Mouse (Mus musculus) intestine, embryonic 14.5 days (tissue): ENCODE measurements around the gene Nsun2. TPM values are rescaled to one million over a fixed set of nuclear protein-coding genes. Genes with fewer than 3 reads are reported as not detected.
"Not testable (repeated sequence)": the region's sequence is repeated elsewhere in the genome, so short reads cannot be mapped to it uniquely, and the experiment has no call there.

Experiments
- ATAC-seq: fragments of 200-750 bp; cut with Nextera tagmentation; replicated peaks from 2 replicates; pipeline ENCODE4 v1.8.0; 2017; ENCODE audit warnings: low read depth, moderate number of reproducible peaks, moderate TSS enrichment, moderate library complexity; ENCODE audit not compliant: low FRiP score, low TSS enrichment
- DNase-seq: peaks from one replicate; pipeline ENCODE4 v3.0.0-alpha.2; 2018; ENCODE audit warnings: low spot score
- H3K27ac ChIP-seq: fragments of 300-500 bp; sonication (generic); 2 replicates; pipeline ENCODE4 v1.5.1; 2014; ENCODE audit warnings: low read depth, mild to moderate bottlenecking, control low read depth
- H3K27me3 ChIP-seq: fragments of 300-500 bp; sonication (generic); replicated peaks from 2 replicates; pipeline ENCODE4 v1.6.1; 2014; ENCODE audit warnings: low read length, control low read depth; ENCODE audit not compliant: control insufficient read depth, insufficient read depth
- H3K36me3 ChIP-seq: fragments of 300-500 bp; sonication (generic); 2 replicates; pipeline ENCODE4 v1.6.1; 2014; ENCODE audit warnings: low read length, control low read depth; ENCODE audit not compliant: control insufficient read depth, insufficient read depth
- H3K4me1 ChIP-seq: fragments of 300-500 bp; sonication (generic); replicated peaks from 2 replicates; pipeline ENCODE4 v1.6.1; 2014; ENCODE audit warnings: low read length, control low read depth, mixed read lengths; ENCODE audit not compliant: control insufficient read depth, insufficient read depth
- H3K4me2 ChIP-seq: fragments of 300-500 bp; sonication (generic); 2 replicates; pipeline ENCODE4 v1.6.1; 2014; ENCODE audit warnings: low read length
- H3K4me3 ChIP-seq: fragments of 300-500 bp; sonication (generic); 2 replicates; pipeline ENCODE4 v1.5.1; 2014; ENCODE audit warnings: low read depth, low read length, control low read depth, mixed read lengths
- H3K9ac ChIP-seq: fragments of 300-500 bp; sonication (generic); 2 replicates; pipeline ENCODE4 v1.6.1; 2014; ENCODE audit warnings: mild to moderate bottlenecking, low read length
- H3K9me3 ChIP-seq: fragments of 300-500 bp; sonication (generic); 2 replicates; pipeline ENCODE4 v1.6.1; 2016; ENCODE audit warnings: low read length, control low read depth; ENCODE audit not compliant: control insufficient read depth
- WGBS: fragments of 180-500 bp; shearing (Covaris S2); extraction: QIAGEN DNeasy Blood & Tissue Kit; methylation state at CpG from one replicate; pipeline ENCODE4 v1.1.7; 2014; 5-methylcytosine and 5-hydroxymethylcytosine counted together
- polyA plus RNA-seq: library from polyadenylated mRNA; unstranded; fragments of >200 nt; fragmentation: Nextera tagmentation; extraction: Ambion mirVana; gene quantifications from 2 replicates; pipeline ENCODE4 v1.2.1, GENCODE M21; 2014

The Nsun2 gene
- polyA plus RNA-seq, 1 experiment from 2014 or later: 141 TPM

GRCm38 (mm10) chr13:69633988-69634387, 100.4 kb downstream of the Nsun2 start:
- Histone ChIP-seq H3K27me3 (no peaks in the 10 kb centered on the region), H3K36me3 (peaks cover 98% of the 10 kb centered on the region), H3K27ac (no peak overlapping the region), H3K9ac (no peak overlapping the region), H3K9me3 (no peaks in the 10 kb centered on the region), H3K4me3 (no peak overlapping the region), H3K4me1 (no peaks in the 10 kb centered on the region), H3K4me2 (no peak overlapping the region)
- no peak for ATAC-seq
- WGBS: 89% methylated on average over 2 of the region's 2 CpGs
- DNase-seq: no peak

GRCm38 (mm10) chr13:69635836-69636235, 102.3 kb downstream of the Nsun2 start:
- WGBS: 93% methylated on average over 7 of the region's 7 CpGs
- H3K4me1 ChIP-seq, H3K27me3 ChIP-seq, H3K4me3 ChIP-seq, DNase-seq, H3K9ac ChIP-seq, ATAC-seq, H3K4me2 ChIP-seq, H3K9me3 ChIP-seq, H3K27ac ChIP-seq: not testable (repeated sequence)
- H3K36me3 ChIP-seq: peaks cover 93% of the 10 kb centered on the region

DNA sequence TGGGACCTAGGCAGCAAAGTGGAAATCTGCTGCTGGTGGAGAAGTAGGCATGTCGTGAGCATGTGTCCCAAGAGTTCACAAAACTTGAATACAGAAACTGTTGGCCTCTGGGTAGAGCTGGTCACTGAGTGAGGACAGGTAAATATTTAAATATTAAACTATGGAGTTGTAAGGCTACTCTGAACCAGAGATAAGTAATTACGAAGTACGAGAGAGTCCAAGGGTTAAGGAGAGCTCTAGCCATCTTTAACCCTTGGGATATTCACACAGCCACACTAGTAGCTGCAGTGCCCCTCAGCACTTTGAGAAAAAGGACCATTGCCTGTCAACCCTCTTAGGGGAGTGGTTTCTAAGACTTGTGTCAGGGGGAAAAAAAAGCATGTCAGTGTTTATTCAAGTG, 102.8 kb downstream of the Nsun2 start:
- H3K4me3 ChIP-seq: no peak overlapping the region
- H3K36me3 ChIP-seq: peaks cover 87% of the 10 kb centered on the region
- no peaks in the 10 kb centered on the region for H3K9me3 ChIP-seq
- ATAC-seq: no peak
- no peak for DNase-seq
- no peak overlapping the region for H3K27ac ChIP-seq
- no peaks in the 10 kb centered on the region for H3K27me3 ChIP-seq
- H3K4me2 ChIP-seq: no peak overlapping the region
- WGBS: 79% methylated on average over 3 of the region's 3 CpGs
- H3K9ac ChIP-seq: no peak overlapping the region
- no peaks in the 10 kb centered on the region for H3K4me1 ChIP-seq

DNA sequence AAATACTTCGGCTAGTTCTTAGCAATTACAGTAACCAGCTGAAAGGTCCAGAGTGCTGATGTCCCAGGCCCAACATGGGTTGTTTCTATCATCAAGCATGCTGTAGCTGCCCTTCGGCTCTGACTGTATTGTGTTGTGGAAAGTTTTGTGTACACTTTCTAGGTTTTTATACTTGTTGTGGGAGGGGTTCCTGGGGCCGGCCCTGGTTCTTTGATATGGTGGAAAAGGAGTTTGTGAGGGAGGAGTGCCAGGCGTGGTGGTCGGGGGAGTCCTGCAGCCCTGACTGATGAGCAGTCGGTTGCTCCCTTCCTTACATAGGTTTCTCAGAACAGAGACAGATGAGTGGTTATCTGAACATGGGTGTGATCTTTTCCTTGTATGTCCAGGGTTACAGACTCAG, 103.3 kb downstream of the Nsun2 start:
- H3K4me1 ChIP-seq: no peaks in the 10 kb centered on the region
- H3K9ac ChIP-seq: no peak overlapping the region
- no peak overlapping the region for H3K4me2 ChIP-seq
- peaks cover 83% of the 10 kb centered on the region for H3K36me3 ChIP-seq
- H3K9me3 ChIP-seq: no peaks in the 10 kb centered on the region
- H3K4me3 ChIP-seq: no peak overlapping the region
- H3K27me3 ChIP-seq: no peaks in the 10 kb centered on the region
- DNase-seq (no peak), ATAC-seq (no peak)
- WGBS: 81% methylated on average over 6 of the region's 6 CpGs
- no peak overlapping the region for H3K27ac ChIP-seq

DNA sequence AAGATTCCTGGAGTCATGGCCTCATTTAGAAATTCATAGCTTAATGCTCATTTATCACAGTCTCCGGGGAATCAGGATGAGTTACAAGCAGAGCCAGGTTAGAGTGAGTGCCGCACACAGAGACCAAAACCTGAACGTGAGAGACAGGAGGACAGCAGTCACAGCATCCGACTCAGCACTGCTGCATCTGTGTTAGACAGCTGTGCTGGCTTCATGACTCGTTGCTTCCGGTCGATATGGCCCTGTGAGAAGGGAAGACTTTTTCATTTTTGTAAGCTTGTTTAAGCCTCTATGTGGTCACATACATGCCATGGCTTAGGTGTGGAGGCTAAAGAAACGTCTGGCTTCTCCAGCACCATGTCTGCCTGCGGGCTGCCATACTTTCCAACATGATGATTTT, 104.1 kb downstream of the Nsun2 start:
- Histone ChIP-seq H3K36me3 (peaks cover 74% of the 10 kb centered on the region), H3K4me3 (no peak overlapping the region), H3K4me2 (no peak overlapping the region), H3K9ac (no peak overlapping the region), H3K9me3 (no peaks in the 10 kb centered on the region), H3K27me3 (no peaks in the 10 kb centered on the region), H3K27ac (no peak overlapping the region), H3K4me1 (no peaks in the 10 kb centered on the region)
- DNase-seq (no peak), ATAC-seq (no peak)
- 88% methylated on average over 9 of the region's 9 CpGs for WGBS

DNA sequence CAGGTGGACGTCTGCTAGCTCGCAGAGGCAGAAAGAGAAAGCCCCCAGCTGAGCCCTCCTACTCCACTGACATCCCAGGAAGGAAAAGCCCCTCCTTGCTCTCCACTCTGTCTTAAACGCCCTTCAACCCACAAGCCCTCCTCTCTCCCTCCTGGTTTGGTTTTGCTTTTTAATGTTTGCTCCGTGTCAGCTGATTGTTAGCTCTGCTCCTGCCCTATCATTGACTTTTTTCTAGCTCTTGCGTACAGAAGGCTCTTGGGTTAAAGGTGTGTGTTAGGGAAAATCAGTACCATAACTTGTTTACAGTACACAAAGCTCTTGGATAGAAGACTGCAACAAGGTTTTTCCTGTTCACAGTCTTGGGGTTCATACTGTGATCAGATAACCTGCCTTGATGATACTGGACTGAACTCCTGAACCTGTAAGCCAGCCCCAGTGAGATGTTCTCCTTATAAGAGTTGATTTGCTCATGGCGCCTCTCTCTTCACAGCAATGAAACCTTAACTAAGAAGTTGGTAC, 104.6 kb downstream of the Nsun2 start:
- H3K4me2 ChIP-seq: no peak overlapping the region
- no peaks in the 10 kb centered on the region for H3K4me1 ChIP-seq
- DNase-seq (no peak), ATAC-seq (no peak)
- WGBS: 82% methylated on average over 6 of the region's 6 CpGs
- H3K36me3 ChIP-seq: peaks cover 71% of the 10 kb centered on the region
- no peak overlapping the region for H3K27ac ChIP-seq
- H3K4me3 ChIP-seq: no peak overlapping the region
- no peak overlapping the region for H3K9ac ChIP-seq
- no peaks in the 10 kb centered on the region for H3K27me3 ChIP-seq
- no peaks in the 10 kb centered on the region for H3K9me3 ChIP-seq

GRCm38 (mm10) chr13:69639251-69639650, 105.7 kb downstream of the Nsun2 start:
- DNase-seq (no peak), ATAC-seq (no peak)
- H3K9me3 ChIP-seq: no peaks in the 10 kb centered on the region
- WGBS: 94% methylated on average over 5 of the region's 5 CpGs
- H3K4me1 ChIP-seq: no peaks in the 10 kb centered on the region
- H3K27ac ChIP-seq: no peak overlapping the region
- peaks cover 60% of the 10 kb centered on the region for H3K36me3 ChIP-seq
- H3K4me3 ChIP-seq: no peak overlapping the region
- H3K4me2 ChIP-seq: no peak overlapping the region
- H3K9ac ChIP-seq: no peak overlapping the region
- no peaks in the 10 kb centered on the region for H3K27me3 ChIP-seq

GRCm38 (mm10) chr13:69640126-69640525, 106.6 kb downstream of the Nsun2 start:
- Histone ChIP-seq H3K9me3 (no peaks in the 10 kb centered on the region), H3K27me3 (no peaks in the 10 kb centered on the region), H3K27ac (no peak overlapping the region), H3K4me1 (no peaks in the 10 kb centered on the region), H3K36me3 (peaks cover 51% of the 10 kb centered on the region), H3K4me2 (no peak overlapping the region), H3K9ac (no peak overlapping the region), H3K4me3 (no peak overlapping the region)
- ATAC-seq (no peak), DNase-seq (no peak)
- WGBS: 90% methylated on average over 4 of the region's 4 CpGs

DNA sequence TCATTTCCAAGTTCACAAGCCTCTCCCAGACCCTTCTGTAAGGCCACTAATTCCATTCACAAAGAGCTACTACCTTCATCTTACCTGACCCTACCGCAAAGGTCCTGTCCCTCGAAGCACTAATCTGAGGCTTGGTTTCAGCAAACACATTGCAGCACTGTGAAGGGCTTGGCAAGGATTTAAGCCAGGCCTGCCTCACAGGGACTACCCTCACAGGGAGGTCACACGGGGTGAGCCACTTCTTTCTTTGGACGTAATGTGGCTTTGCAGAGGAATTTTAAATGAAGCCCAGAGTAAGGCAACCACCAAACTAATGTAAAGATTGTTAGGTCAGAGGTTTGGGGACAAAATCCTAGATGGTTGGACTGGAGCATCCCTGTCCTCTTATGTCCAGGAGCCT, 107.0 kb downstream of the Nsun2 start:
- DNase-seq (no peak), ATAC-seq (no peak)
- Histone ChIP-seq H3K27me3 (no peaks in the 10 kb centered on the region), H3K4me1 (no peaks in the 10 kb centered on the region), H3K36me3 (peaks cover 47% of the 10 kb centered on the region), H3K9me3 (no peaks in the 10 kb centered on the region), H3K27ac (no peak overlapping the region), H3K9ac (no peak overlapping the region), H3K4me2 (no peak overlapping the region), H3K4me3 (no peak overlapping the region)
- WGBS: 88% methylated on average over 4 of the region's 4 CpGs
